Mouse (Mus musculus): ENCODE measurements around the gene Prpf31.
"Not testable (repeated sequence)": the region's sequence is repeated elsewhere in the genome, so short reads cannot be mapped to it uniquely, and the experiment has no call there.

The Prpf31 gene

GRCm38 (mm10) chr7:3629543-3630477 is at the start of gene Prpf31, which contains the start of gene Tfpt:
Gene Prpf31, plus strand, starts transcription at chr7:3629985.
Gene Tfpt, minus strand, starts transcription at chr7:3629929.
- DNase-seq = peak; percentile 91

- DNase-seq = no peak
Measured at GRCm38 (mm10) chr7:3580029-3580428, 49.8 kb upstream of the Prpf31 start.

GRCm38 (mm10) chr7:3585763-3586162 is 44.0 kb upstream of the Prpf31 start:
- DNase-seq = no peak

- DNase-seq = no peak
Measured at GRCm38 (mm10) chr7:3586255-3586654, 43.5 kb upstream of the Prpf31 start.

- DNase-seq = no peak
Measured at GRCm38 (mm10) chr7:3587292-3587691, 42.5 kb upstream of the Prpf31 start.

- DNase-seq = no peak
Measured at GRCm38 (mm10) chr7:3590550-3590949, 39.2 kb upstream of the Prpf31 start.

- no peak for DNase-seq
Measured at GRCm38 (mm10) chr7:3591534-3591933, 38.3 kb upstream of the Prpf31 start.

- DNase-seq = no peak
Measured at GRCm38 (mm10) chr7:3593855-3594254, 35.9 kb upstream of the Prpf31 start.

GRCm38 (mm10) chr7:3594686-3595085 is 35.1 kb upstream of the Prpf31 start:
- no peak for DNase-seq

- DNase-seq = peak; percentile 7
Measured at GRCm38 (mm10) chr7:3595146-3595545, 34.6 kb upstream of the Prpf31 start.

GRCm38 (mm10) chr7:3597755-3598154 is 32.0 kb upstream of the Prpf31 start:
- not testable (repeated sequence) for DNase-seq

- peak; percentile 62 for DNase-seq
Measured at GRCm38 (mm10) chr7:3601119-3601518, 28.7 kb upstream of the Prpf31 start.

GRCm38 (mm10) chr7:3606798-3607197 is 23.0 kb upstream of the Prpf31 start:
- no peak for DNase-seq

GRCm38 (mm10) chr7:3607391-3607790 is 22.4 kb upstream of the Prpf31 start:
- no peak for DNase-seq

GRCm38 (mm10) chr7:3608668-3609067 is 21.1 kb upstream of the Prpf31 start:
- no peak for DNase-seq

GRCm38 (mm10) chr7:3609082-3609481 is 20.7 kb upstream of the Prpf31 start:
- no peak for DNase-seq

- no peak for DNase-seq
Measured at GRCm38 (mm10) chr7:3610437-3610836, 19.3 kb upstream of the Prpf31 start.

- no peak for DNase-seq
Measured at GRCm38 (mm10) chr7:3611006-3611405, 18.8 kb upstream of the Prpf31 start.

- no peak for DNase-seq
Measured at GRCm38 (mm10) chr7:3614021-3614420, 15.8 kb upstream of the Prpf31 start.

- no peak for DNase-seq
Measured at GRCm38 (mm10) chr7:3616057-3616388, 13.8 kb upstream of the Prpf31 start, which contains the start of gene Oscar. Gene Oscar, minus strand, starts transcription at chr7:3616157.

- DNase-seq = no peak
Measured at GRCm38 (mm10) chr7:3616389-3617241, 13.2 kb upstream of the Prpf31 start.

GRCm38 (mm10) chr7:3617242-3617995 is 12.4 kb upstream of the Prpf31 start, which contains the start of gene Ndufa3:
Gene Ndufa3, plus strand, starts transcription at chr7:3617373.
- DNase-seq = peak; percentile 88

- no peak for DNase-seq
Measured at GRCm38 (mm10) chr7:3629030-3629429, 755 bp upstream of the Prpf31 start.
